In the genomic region with DNA sequence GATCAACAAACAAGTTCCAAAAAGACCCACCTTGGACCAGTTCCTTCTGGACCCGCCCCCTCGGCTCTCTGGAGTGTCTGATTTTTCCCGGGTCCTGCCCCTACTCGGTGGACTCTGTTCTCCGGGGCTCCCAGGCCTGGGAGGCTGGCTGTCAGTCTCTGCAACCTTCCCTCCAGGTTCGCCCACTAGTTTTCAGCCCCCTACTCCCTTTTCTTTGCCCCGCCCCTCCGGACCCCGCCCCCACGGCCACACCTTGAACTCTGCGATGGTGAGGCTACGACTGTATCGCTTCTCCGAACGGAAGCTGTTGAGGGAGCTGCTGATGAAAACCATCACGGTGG, we compare ENCODE assay signal across 7 mouse cellular contexts. TPM values are rescaled to one million over a fixed set of nuclear protein-coding genes. Genes with fewer than 3 reads are reported as not detected.
A peak's percentile ranks its signal among the peaks of the same experiment; 100 is the strongest.
DNase-seq lines count a peak whose midpoint lies in the region; ATAC-seq and TF ChIP-seq lines count a peak whose summit lies in the region.

No protein-coding gene starts in this region.

- no peak for DNase-seq in lung, postnatal 25 days (ENCODE audit: low spot score)
- DNase-seq in limb, embryonic 11.5 days (ENCODE audit: low spot score), result no peak
- peak; percentile 11 for DNase-seq in splenic B cell, adult 2 months (ENCODE audit: low read depth, low spot score)
- no peak for DNase-seq in thymus, postnatal 36 days
- DNase-seq in layer of hippocampus, adult 8-10 months (ENCODE audit: low spot score in 2 of 2), result no peak

- peak; percentile 17; the same call in 1 of the 2 replicates for ATAC-seq in lung, embryonic 15.5 days (ENCODE audit: borderline replicate concordance, extremely low read depth, low FRiP score, low TSS enrichment)
- peak; percentile 27 for ATAC-seq in limb, embryonic 11.5 days (ENCODE audit: insufficient number of reproducible peaks, low FRiP score, low TSS enrichment, low read depth)

- TF ChIP-seq CTCF in embryonic fibroblast, embryonic 13.5 days (IDR thresholded peaks at IDR 0.05; ENCODE audit: borderline replicate concordance, insufficient read depth, low read length), result no peak

- peak overlapping the region; percentile 61 for H3K4me3 ChIP-seq in lung, embryonic 15.5 days
- peak overlapping the region; percentile 68 for H3K4me3 ChIP-seq in embryonic fibroblast, embryonic 13.5 days (ENCODE audit: insufficient read depth, low read length)
- peak overlapping the region; percentile 57 for H3K4me3 ChIP-seq in limb, embryonic 11.5 days (ENCODE audit: low read depth, low read length)

- under 1% methylated on average over 16 of the region's 16 CpGs for WGBS in lung, embryonic 15.5 days
- under 1% methylated on average over 16 of the region's 16 CpGs for WGBS in limb, embryonic 11.5 days

- no peak overlapping the region; the same call in 1 of the 2 replicates for H3K27ac ChIP-seq in lung, embryonic 15.5 days
- no peak overlapping the region for H3K27ac ChIP-seq in embryonic fibroblast, embryonic 13.5 days (ENCODE audit: insufficient read depth, low read length)
- no peak overlapping the region for H3K27ac ChIP-seq in limb, embryonic 11.5 days (replicated peaks; ENCODE audit: low read depth, low read length)

- no peaks in the 10 kb centered on the region for H3K9me3 ChIP-seq in lung, embryonic 15.5 days
- H3K9me3 ChIP-seq in limb, embryonic 11.5 days (ENCODE audit: control insufficient read depth, low read length), result no peaks in the 10 kb centered on the region

- peak overlapping the region; percentile 52 for H3K9ac ChIP-seq in lung, embryonic 15.5 days
- H3K9ac ChIP-seq in limb, embryonic 11.5 days (ENCODE audit: low read length), result peak overlapping the region; percentile 70

- peaks cover 37% of the 10 kb centered on the region for H3K36me3 ChIP-seq in lung, embryonic 15.5 days
- H3K36me3 ChIP-seq in limb, embryonic 11.5 days (ENCODE audit: control insufficient read depth, insufficient read depth, low read length), result peaks cover 11% of the 10 kb centered on the region; the same call in 1 of the 2 replicates
- 0 out of 2 replicates have a peak, but pooled peaks cover 2% of the 10 kb centered on the region for H3K36me3 ChIP-seq in splenic B cell, adult 2 months (ENCODE audit: control insufficient read depth, insufficient read depth, low read length, poor library complexity, severe bottlenecking)

- no peaks in the 10 kb centered on the region for H3K27me3 ChIP-seq in lung, embryonic 15.5 days
- H3K27me3 ChIP-seq in limb, embryonic 11.5 days (ENCODE audit: control insufficient read depth, insufficient read depth, low read length), result no peaks in the 10 kb centered on the region
- H3K27me3 ChIP-seq in splenic B cell, adult 2 months (ENCODE audit: control insufficient read depth, insufficient read depth, low read length, poor library complexity, severe bottlenecking), result no peaks in the 10 kb centered on the region

- TF ChIP-seq POLR2A in embryonic fibroblast, embryonic 13.5 days (IDR thresholded peaks at IDR 0.05; ENCODE audit: low read depth, low read length), result no peak

- peak overlapping the region; percentile 77 for H3K4me2 ChIP-seq in lung, embryonic 15.5 days
- H3K4me2 ChIP-seq in limb, embryonic 11.5 days (ENCODE audit: low read depth, severe bottlenecking), result peak overlapping the region; percentile 78

- peaks cover 17% of the 10 kb centered on the region for H3K4me1 ChIP-seq in lung, embryonic 15.5 days
- H3K4me1 ChIP-seq in embryonic fibroblast, embryonic 13.5 days (ENCODE audit: control insufficient read depth, insufficient read depth, low read length), result no peaks in the 10 kb centered on the region; the same call in 1 of the 2 replicates
- peaks cover 5% of the 10 kb centered on the region for H3K4me1 ChIP-seq in limb, embryonic 11.5 days (ENCODE audit: control insufficient read depth, insufficient read depth, low read length)

RNA-seq across cellular contexts. Expression of a gene that starts 0.5 kb away (rescaled TPM):
- 148 and 156 TPM in 2 replicates for polyA plus RNA-seq in lung, embryonic 15.5 days (2015; fragmentation: Nextera tagmentation; extraction: Ambion mirVana)
- 52.0 and 53.4 TPM in 2 replicates for polyA plus RNA-seq in embryonic fibroblast, embryonic 13.5 days (2011; ENCODE audit: insufficient read length, low read depth, missing spikeins)
- polyA plus RNA-seq in limb, embryonic 11.5 days (2014; fragmentation: Nextera tagmentation; extraction: Ambion mirVana), result 182 and 186 TPM in 2 replicates
- total RNA-seq in layer of hippocampus, adult 8-10 months (2022), result 10 to 100 TPM; 49.2 to 52.5 (median 49.3) TPM

RNA-seq across cellular contexts. Expression of a gene that starts 0.8 kb away (rescaled TPM):
- 168 and 180 TPM in 2 replicates for polyA plus RNA-seq in lung, embryonic 15.5 days (2015; fragmentation: Nextera tagmentation; extraction: Ambion mirVana)
- polyA plus RNA-seq in embryonic fibroblast, embryonic 13.5 days (2011; ENCODE audit: insufficient read length, low read depth, missing spikeins), result 83.5 and 90.8 TPM in 2 replicates
- 232 and 241 TPM in 2 replicates for polyA plus RNA-seq in limb, embryonic 11.5 days (2014; fragmentation: Nextera tagmentation; extraction: Ambion mirVana)
- total RNA-seq in layer of hippocampus, adult 8-10 months (2022), result 100 to 1,000 TPM; 110 to 130 (median 118) TPM

RNA-seq across cellular contexts. Expression of a gene that starts 4.2 kb away (rescaled TPM):
- polyA plus RNA-seq in lung, embryonic 15.5 days (2015; fragmentation: Nextera tagmentation; extraction: Ambion mirVana), result not detected in 2 replicates
- polyA plus RNA-seq in embryonic fibroblast, embryonic 13.5 days (2011; ENCODE audit: insufficient read length, low read depth, missing spikeins), result not detected in 2 replicates
- 0.27 TPM in 1 of 2 replicates, not detected in the other for polyA plus RNA-seq in limb, embryonic 11.5 days (2014; fragmentation: Nextera tagmentation; extraction: Ambion mirVana)
- total RNA-seq in layer of hippocampus, adult 8-10 months (2022), result not detected

RNA-seq across cellular contexts. Expression of a gene that starts 32.7 kb away (rescaled TPM):
- polyA plus RNA-seq in lung, embryonic 15.5 days (2015; fragmentation: Nextera tagmentation; extraction: Ambion mirVana), result 97.0 and 104 TPM in 2 replicates
- polyA plus RNA-seq in embryonic fibroblast, embryonic 13.5 days (2011; ENCODE audit: insufficient read length, low read depth, missing spikeins), result 465 and 512 TPM in 2 replicates
- polyA plus RNA-seq in limb, embryonic 11.5 days (2014; fragmentation: Nextera tagmentation; extraction: Ambion mirVana), result 53.1 and 53.7 TPM in 2 replicates
- 100 to 1,000 TPM; 196 to 240 (median 227) TPM for total RNA-seq in layer of hippocampus, adult 8-10 months (2022)

RNA-seq across cellular contexts. Expression of a gene that starts 47.4 kb away (rescaled TPM):
- polyA plus RNA-seq in lung, embryonic 15.5 days (2015; fragmentation: Nextera tagmentation; extraction: Ambion mirVana), result 17.7 and 18.9 TPM in 2 replicates
- polyA plus RNA-seq in embryonic fibroblast, embryonic 13.5 days (2011; ENCODE audit: insufficient read length, low read depth, missing spikeins), result not detected in 2 replicates
- polyA plus RNA-seq in limb, embryonic 11.5 days (2014; fragmentation: Nextera tagmentation; extraction: Ambion mirVana), result 2.3 and 2.9 TPM in 2 replicates
- total RNA-seq in layer of hippocampus, adult 8-10 months (2022), result 1 to 10 TPM; 4.4 to 6.9 (median 5.1) TPM
